Mouse (Mus musculus): ENCODE results near the gene Dnah10.

DNA sequence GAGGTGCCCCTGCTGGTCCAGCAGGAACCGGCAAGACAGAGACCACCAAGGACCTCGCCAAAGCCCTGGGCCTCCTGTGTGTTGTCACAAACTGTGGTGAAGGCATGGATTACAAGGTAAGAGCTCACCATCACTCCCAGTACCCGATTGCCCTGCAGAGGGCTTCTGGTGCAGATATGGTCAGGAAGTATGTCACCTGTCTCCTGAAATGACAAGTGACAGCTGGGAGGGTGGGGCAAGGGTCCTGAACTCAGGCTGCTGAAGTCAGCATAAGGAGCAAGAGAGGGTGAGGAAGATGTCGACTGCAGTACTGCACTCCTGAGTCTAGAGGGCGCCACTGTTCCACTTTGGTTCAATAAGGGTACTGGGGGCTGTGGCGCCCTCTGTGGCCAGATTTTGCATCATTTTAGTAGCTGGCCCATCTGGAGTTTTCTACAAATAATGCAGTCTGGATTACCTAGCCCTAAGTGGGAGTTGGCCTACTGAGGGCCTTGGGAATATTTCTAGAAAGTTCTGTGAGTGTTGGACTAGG, 52.4 kb downstream of the Dnah10 start:
- no peak for TF ChIP-seq TAL1 (IDR thresholded peaks at IDR 0.05; ENCODE audit: low read length)
- TF ChIP-seq GATA1 (IDR thresholded peaks at IDR 0.05; ENCODE audit: low read length): no peak
